Mouse (Mus musculus): ENCODE results near the gene Caml.

DNA sequence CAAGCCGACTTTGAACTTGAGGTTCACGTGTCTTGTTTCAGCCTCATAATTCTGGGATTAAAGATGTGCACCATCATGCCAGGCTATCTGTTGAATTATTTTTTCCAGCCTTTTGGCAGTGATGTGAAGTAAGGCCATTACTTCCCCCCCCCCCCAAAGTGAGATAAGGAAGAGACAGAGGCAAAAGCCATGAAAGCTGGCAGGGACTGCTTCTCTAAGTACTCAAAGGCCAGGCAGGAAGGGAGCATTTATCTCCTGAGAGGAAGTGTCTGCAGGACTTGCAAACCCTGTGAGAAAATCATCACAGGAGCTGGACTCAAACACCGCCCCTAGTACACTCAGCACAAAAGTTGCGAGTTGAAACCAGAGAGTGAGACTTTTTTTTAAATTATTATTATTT is 3.5 kb upstream of the Caml start:
- TF ChIP-seq CTCF (conservative IDR thresholded peaks at IDR 0.05; ENCODE audit: low read length) (no peak), NANOG (IDR thresholded peaks at IDR 0.05; ENCODE audit: borderline replicate concordance, low read length) (no peak), POU5F1 (IDR thresholded peaks at IDR 0.05; ENCODE audit: borderline replicate concordance, low read length) (no peak)
